Mouse (Mus musculus): ENCODE data around the gene Klhdc3.
A peak's percentile ranks its signal among the peaks of the same experiment; 100 is the strongest.

Gene Klhdc3

GRCm38 (mm10) chr17:46680760-46681373 is at the start of gene Klhdc3:
Gene Klhdc3 (minus strand): TSS chr17:46680914.
- peak; percentile 96 for DNase-seq

GRCm38 (mm10) chr17:46728904-46729318 is 48.2 kb upstream of the Klhdc3 start, which contains the start of gene Gnmt:
Gene Gnmt (minus strand): TSS chr17:46729168.
- DNase-seq = peak; percentile 94

DNA sequence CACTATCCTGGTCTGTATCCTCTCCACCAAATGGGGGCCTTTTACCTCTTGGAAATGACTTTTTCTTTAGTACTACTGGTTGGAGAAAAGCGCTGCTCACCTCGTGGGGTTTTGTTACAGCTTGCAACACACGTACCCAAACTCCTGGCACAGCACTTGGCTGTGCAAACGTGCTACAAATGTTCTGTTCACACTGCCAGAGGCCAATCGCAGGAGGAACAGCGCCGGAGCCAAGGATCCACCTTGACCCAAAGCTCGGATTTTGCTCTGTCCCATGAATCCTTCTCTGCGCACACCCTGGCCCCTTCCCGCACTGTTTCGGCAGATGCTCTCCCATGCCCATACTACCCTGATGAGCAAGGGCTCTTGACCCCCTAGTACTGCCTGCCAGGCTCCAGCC is 47.8 kb upstream of the Klhdc3 start:
- no peak for DNase-seq

- DNase-seq = peak; percentile 56
Measured at GRCm38 (mm10) chr17:46728021-46728420, 47.3 kb upstream of the Klhdc3 start.

- DNase-seq = no peak
Measured at GRCm38 (mm10) chr17:46727271-46727670, 46.6 kb upstream of the Klhdc3 start.

GRCm38 (mm10) chr17:46725731-46726645 is 45.3 kb upstream of the Klhdc3 start:
- DNase-seq = no peak

GRCm38 (mm10) chr17:46725273-46725672 is 44.6 kb upstream of the Klhdc3 start:
- DNase-seq = no peak

DNA sequence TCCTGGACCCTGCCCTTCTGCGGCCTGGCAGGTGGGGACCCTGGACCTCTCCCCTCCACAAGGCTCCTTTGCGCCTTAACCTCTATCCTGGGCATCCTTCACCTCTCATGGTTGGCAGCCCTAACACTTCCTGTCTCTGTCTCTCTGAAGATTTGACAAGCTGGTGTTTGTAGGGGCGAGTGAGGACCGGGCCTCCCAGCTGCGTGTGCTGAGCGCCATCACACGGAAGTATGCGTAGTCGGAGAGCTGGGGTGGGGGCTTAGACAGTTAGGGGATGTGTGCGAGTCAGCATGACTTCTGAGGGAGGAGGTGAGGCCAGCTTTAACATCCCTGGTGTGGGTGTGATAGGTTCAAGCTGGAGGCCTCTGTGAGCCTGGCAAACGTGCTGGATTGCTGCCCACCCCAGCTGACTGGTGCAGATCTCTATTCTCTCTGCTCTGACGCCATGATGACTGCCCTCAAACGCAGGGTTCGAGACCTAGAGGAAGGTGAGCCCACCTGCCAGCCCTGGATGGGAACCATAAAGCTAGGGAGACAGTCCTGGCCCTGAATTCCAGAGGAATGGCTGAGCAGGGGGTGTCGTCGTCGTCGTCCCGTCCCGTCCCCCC is 43.9 kb upstream of the Klhdc3 start:
- no peak for DNase-seq

GRCm38 (mm10) chr17:46721077-46721476 is 40.4 kb upstream of the Klhdc3 start:
- DNase-seq = no peak

GRCm38 (mm10) chr17:46714756-46715481 is 34.2 kb upstream of the Klhdc3 start:
- no peak for DNase-seq

GRCm38 (mm10) chr17:46713849-46714248 is 33.1 kb upstream of the Klhdc3 start:
- no peak for DNase-seq

GRCm38 (mm10) chr17:46712442-46712841 is 31.7 kb upstream of the Klhdc3 start:
- no peak for DNase-seq

GRCm38 (mm10) chr17:46711612-46712271 is 31.0 kb upstream of the Klhdc3 start:
- peak; percentile 27 for DNase-seq

GRCm38 (mm10) chr17:46710959-46711597 is 30.4 kb upstream of the Klhdc3 start, which contains the start of gene Pex6:
Gene Pex6 (plus strand): TSS chr17:46711463.
- DNase-seq = peak; percentile 91

DNA sequence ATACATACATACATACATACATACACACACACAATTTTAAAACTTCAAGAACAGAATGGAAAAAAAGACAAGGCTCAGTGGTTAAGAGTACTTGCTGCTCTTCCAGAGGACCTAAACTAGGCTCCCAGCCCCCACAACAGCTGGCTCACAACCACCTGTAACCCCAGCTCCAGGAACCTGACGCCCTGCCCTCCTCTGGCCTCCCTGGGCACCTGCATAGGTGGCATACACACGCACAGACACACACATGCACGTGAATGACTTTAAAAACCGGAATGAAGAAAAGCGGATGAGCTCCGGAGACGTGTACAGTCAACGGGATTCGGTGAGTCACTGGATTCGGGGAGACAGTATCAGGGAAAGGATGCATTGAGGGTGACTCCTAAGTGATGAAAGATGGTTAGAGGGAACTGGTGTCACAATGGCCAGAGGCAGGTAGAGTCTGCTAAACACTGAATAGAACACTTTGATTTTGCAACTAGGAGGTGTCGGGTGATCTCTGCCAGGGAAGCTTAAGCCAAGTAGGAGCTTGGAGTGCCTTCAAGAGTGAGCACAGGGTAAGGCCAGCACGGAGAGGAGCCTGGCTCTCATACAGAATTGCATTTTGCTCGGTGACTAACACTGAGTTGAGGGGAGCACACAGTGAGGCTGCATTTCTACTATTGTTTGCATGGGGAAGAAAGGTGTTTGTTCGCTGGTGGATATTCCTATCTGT is 25.8 kb upstream of the Klhdc3 start:
- no peak for DNase-seq

- peak; percentile 98 for DNase-seq
Measured at GRCm38 (mm10) chr17:46704887-46705835, 24.4 kb upstream of the Klhdc3 start, which contains the start of gene Ppp2r5d. Gene Ppp2r5d (minus strand): TSS chr17:46705111.

DNA sequence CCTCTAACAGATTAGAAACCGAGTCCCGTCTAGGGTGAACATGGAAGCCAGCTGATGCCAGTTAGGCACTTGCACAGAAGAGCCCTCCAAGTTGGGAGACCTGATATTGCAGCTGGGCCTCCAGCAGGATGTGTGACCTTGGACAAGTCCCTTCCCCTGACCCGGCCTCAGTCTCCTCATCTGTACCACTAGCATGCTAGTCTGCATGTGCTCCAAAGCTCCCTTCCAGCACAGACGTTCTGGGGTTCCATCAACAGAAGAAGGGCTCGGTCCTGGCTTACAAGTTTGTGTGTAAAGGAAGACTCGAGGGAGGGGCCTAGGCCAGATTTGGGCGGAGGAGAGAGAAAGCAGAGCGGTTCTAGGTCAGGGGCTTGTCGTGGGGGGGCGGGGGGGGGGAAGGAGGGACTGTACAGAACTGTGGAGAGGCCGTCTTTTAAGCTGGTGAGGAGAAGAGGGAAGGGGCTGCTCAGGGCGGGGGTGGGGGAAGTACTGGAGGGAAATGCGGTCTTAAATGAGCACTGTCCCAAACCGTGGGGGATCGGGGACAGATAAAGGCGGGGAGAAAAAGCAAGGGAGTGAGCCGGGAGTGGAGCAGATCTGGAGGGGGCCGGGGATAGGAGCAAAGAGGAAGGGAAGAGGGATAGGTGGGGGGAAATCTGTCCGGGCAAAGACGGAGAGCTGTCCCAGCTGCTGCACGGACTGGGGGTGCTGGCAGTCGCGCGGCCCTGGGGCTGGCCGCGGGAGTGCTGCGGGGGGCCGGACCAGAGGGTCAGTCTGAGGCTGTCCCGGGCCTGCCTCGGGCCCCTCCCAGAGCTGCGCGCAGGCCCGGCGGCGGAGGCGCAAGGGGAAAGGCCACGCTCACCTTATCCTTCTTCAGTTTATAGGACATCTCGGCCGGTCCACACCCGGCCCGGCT is 23.5 kb upstream of the Klhdc3 start:
- DNase-seq = no peak

DNA sequence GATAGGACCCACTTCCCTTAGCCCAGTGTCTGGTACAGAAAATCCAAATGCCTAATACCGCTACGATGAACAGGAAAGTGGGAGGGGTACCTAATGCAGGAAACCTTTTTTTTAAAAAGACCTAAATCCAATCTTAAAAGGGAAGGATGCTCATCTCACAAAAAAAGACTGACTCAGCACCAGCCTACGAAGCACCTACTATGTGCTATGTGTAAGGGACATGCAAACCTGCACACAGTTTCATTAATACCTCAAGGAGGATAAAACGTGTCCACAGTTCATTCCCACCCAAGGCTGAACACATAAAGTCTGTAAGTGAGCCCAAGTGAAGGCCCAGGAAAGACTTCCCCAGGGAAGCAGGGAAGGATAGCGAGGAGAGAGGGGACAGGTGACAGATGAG is 21.8 kb upstream of the Klhdc3 start:
- DNase-seq = no peak

DNA sequence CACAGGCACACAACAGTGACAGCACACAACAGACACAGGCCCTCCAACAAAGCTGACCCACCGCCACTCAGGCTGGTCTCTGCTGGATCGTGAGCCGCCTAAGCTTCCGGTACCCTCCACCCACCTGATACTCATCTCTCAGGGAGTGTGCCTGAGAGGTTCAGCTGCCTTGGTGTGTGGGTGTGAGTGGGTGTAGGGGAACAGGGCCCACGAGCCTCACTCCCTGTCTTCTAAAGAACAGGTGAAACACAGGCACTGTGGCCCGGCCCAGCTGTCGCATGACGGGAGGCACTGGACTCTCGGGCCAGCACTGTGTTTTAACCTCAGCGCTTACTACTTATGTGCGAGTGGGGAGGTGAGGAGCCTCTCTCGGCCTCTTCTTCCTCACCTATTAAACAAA is 21.4 kb upstream of the Klhdc3 start:
- no peak for DNase-seq
